Mouse (Mus musculus): Measurements from ENCODE around the gene Krt9.

The Krt9 gene

GRCm38 (mm10) chr11:100168765-100169762, 24.0 kb downstream of the Krt9 start:
- no peaks in the 10 kb centered on the region for H3K36me3 ChIP-seq (ENCODE audit: control insufficient read depth, insufficient read depth, low read length, poor library complexity, severe bottlenecking)
- H3K27me3 ChIP-seq (ENCODE audit: control insufficient read depth, insufficient read depth, low read length, poor library complexity, severe bottlenecking) = no peaks in the 10 kb centered on the region
- peak; percentile 39 for DNase-seq (ENCODE audit: low read depth, low spot score)

GRCm38 (mm10) chr11:100168071-100168470, 25.0 kb downstream of the Krt9 start:
- Histone ChIP-seq H3K36me3 (ENCODE audit: control insufficient read depth, insufficient read depth, low read length, poor library complexity, severe bottlenecking) (no peaks in the 10 kb centered on the region), H3K27me3 (ENCODE audit: control insufficient read depth, insufficient read depth, low read length, poor library complexity, severe bottlenecking) (no peaks in the 10 kb centered on the region)
- DNase-seq (ENCODE audit: low read depth, low spot score) = no peak

- Histone ChIP-seq H3K36me3 (ENCODE audit: control insufficient read depth, insufficient read depth, low read length, poor library complexity, severe bottlenecking) (no peaks in the 10 kb centered on the region), H3K27me3 (ENCODE audit: control insufficient read depth, insufficient read depth, low read length, poor library complexity, severe bottlenecking) (no peaks in the 10 kb centered on the region)
- no peak for DNase-seq (ENCODE audit: low read depth, low spot score)
Observed at GRCm38 (mm10) chr11:100164392-100164791, 28.7 kb downstream of the Krt9 start.

- no peak for DNase-seq (ENCODE audit: low read depth, low spot score)
- Histone ChIP-seq H3K36me3 (ENCODE audit: control insufficient read depth, insufficient read depth, low read length, poor library complexity, severe bottlenecking) (no peaks in the 10 kb centered on the region), H3K27me3 (ENCODE audit: control insufficient read depth, insufficient read depth, low read length, poor library complexity, severe bottlenecking) (no peaks in the 10 kb centered on the region)
Observed at GRCm38 (mm10) chr11:100157908-100158477, 35.1 kb downstream of the Krt9 start.

GRCm38 (mm10) chr11:100157331-100157730, 35.7 kb downstream of the Krt9 start:
- H3K36me3 ChIP-seq (ENCODE audit: control insufficient read depth, insufficient read depth, low read length, poor library complexity, severe bottlenecking) = no peaks in the 10 kb centered on the region
- H3K27me3 ChIP-seq (ENCODE audit: control insufficient read depth, insufficient read depth, low read length, poor library complexity, severe bottlenecking) = no peaks in the 10 kb centered on the region
- no peak for DNase-seq (ENCODE audit: low read depth, low spot score)

GRCm38 (mm10) chr11:100155497-100156255, 37.4 kb downstream of the Krt9 start:
- Histone ChIP-seq H3K36me3 (ENCODE audit: control insufficient read depth, insufficient read depth, low read length, poor library complexity, severe bottlenecking) (no peaks in the 10 kb centered on the region), H3K27me3 (ENCODE audit: control insufficient read depth, insufficient read depth, low read length, poor library complexity, severe bottlenecking) (no peaks in the 10 kb centered on the region)
- no peak for DNase-seq (ENCODE audit: low read depth, low spot score)

- DNase-seq (ENCODE audit: low read depth, low spot score) = no peak
- no peaks in the 10 kb centered on the region for H3K36me3 ChIP-seq (ENCODE audit: control insufficient read depth, insufficient read depth, low read length, poor library complexity, severe bottlenecking)
- no peaks in the 10 kb centered on the region; the same call in 1 of the 2 replicates for H3K27me3 ChIP-seq (ENCODE audit: control insufficient read depth, insufficient read depth, low read length, poor library complexity, severe bottlenecking)
Observed at GRCm38 (mm10) chr11:100148615-100149330, 44.3 kb downstream of the Krt9 start, which contains the start of gene Krt19. Gene Krt19, minus strand, starts transcription at chr11:100148665.

- no peak for DNase-seq (ENCODE audit: low read depth, low spot score)
- Histone ChIP-seq H3K36me3 (ENCODE audit: control insufficient read depth, insufficient read depth, low read length, poor library complexity, severe bottlenecking) (no peaks in the 10 kb centered on the region), H3K27me3 (ENCODE audit: control insufficient read depth, insufficient read depth, low read length, poor library complexity, severe bottlenecking) (no peaks in the 10 kb centered on the region; the same call in 1 of the 2 replicates)
Observed at GRCm38 (mm10) chr11:100147566-100148353, 45.3 kb downstream of the Krt9 start.

- Histone ChIP-seq H3K36me3 (ENCODE audit: control insufficient read depth, insufficient read depth, low read length, poor library complexity, severe bottlenecking) (no peaks in the 10 kb centered on the region), H3K27me3 (ENCODE audit: control insufficient read depth, insufficient read depth, low read length, poor library complexity, severe bottlenecking) (no peaks in the 10 kb centered on the region; the same call in 1 of the 2 replicates)
- DNase-seq (ENCODE audit: low read depth, low spot score) = no peak
Observed at GRCm38 (mm10) chr11:100145858-100146560, 47.0 kb downstream of the Krt9 start.

- Histone ChIP-seq H3K27me3 (ENCODE audit: control insufficient read depth, insufficient read depth, low read length, poor library complexity, severe bottlenecking) (no peaks in the 10 kb centered on the region; the same call in 1 of the 2 replicates), H3K36me3 (ENCODE audit: control insufficient read depth, insufficient read depth, low read length, poor library complexity, severe bottlenecking) (no peaks in the 10 kb centered on the region)
- DNase-seq (ENCODE audit: low read depth, low spot score) = no peak
Observed at GRCm38 (mm10) chr11:100145104-100145503, 47.9 kb downstream of the Krt9 start.

GRCm38 (mm10) chr11:100140966-100141365, 52.1 kb downstream of the Krt9 start:
- no peak for DNase-seq (ENCODE audit: low read depth, low spot score)
- Histone ChIP-seq H3K27me3 (ENCODE audit: control insufficient read depth, insufficient read depth, low read length, poor library complexity, severe bottlenecking) (no peaks in the 10 kb centered on the region; the same call in 1 of the 2 replicates), H3K36me3 (ENCODE audit: control insufficient read depth, insufficient read depth, low read length, poor library complexity, severe bottlenecking) (no peaks in the 10 kb centered on the region)

GRCm38 (mm10) chr11:100139391-100139790, 53.7 kb downstream of the Krt9 start:
- no peaks in the 10 kb centered on the region for H3K27me3 ChIP-seq (ENCODE audit: control insufficient read depth, insufficient read depth, low read length, poor library complexity, severe bottlenecking)
- no peaks in the 10 kb centered on the region for H3K36me3 ChIP-seq (ENCODE audit: control insufficient read depth, insufficient read depth, low read length, poor library complexity, severe bottlenecking)
- no peak for DNase-seq (ENCODE audit: low read depth, low spot score)

GRCm38 (mm10) chr11:100138809-100139208, 54.2 kb downstream of the Krt9 start:
- Histone ChIP-seq H3K27me3 (ENCODE audit: control insufficient read depth, insufficient read depth, low read length, poor library complexity, severe bottlenecking) (no peaks in the 10 kb centered on the region), H3K36me3 (ENCODE audit: control insufficient read depth, insufficient read depth, low read length, poor library complexity, severe bottlenecking) (no peaks in the 10 kb centered on the region)
- DNase-seq (ENCODE audit: low read depth, low spot score) = no peak

Data from splenic B cell, adult 2 months (primary cell).